Comparison of ENCODE assay signal across 17 mouse cellular contexts in genomic region chr16:19977282-19977681, GRCm38 (mm10). TPM values are rescaled to one million over a fixed set of nuclear protein-coding genes. Genes with fewer than 3 reads are reported as not detected.
DNase-seq lines count a peak whose midpoint lies in the region; ATAC-seq and TF ChIP-seq lines count a peak whose summit lies in the region.
"Had no signal": no experiment of that assay in that cellular context is flagged by ENCODE, and none has a peak within 500 bp of the region (broad histone marks: within the 10 kb centered on the region; RNA-seq: fewer than 3 reads in every experiment).

No protein-coding gene starts in this region.

- H3K4me3 ChIP-seq in heart, embryonic 15.5 days, result no peak overlapping the region
- no peak overlapping the region for H3K4me3 ChIP-seq in heart, embryonic 12.5 days
- no peak overlapping the region for H3K4me3 ChIP-seq in stomach, embryonic 16.5 days (replicated peaks; ENCODE audit: low read length)
- no peak overlapping the region for H3K4me3 ChIP-seq in stomach, postnatal 0 days (ENCODE audit: low read depth, low read length)
- H3K4me3 ChIP-seq in midbrain, embryonic 10.5 days, result no peak overlapping the region
- H3K4me3 ChIP-seq: embryonic facial prominence, embryonic 10.5 days had no signal

- TF ChIP-seq EP300 in stomach, postnatal 0 days (optimal IDR thresholded peaks at IDR 0.05), result no peak

- 65% methylated on average over 5 of the region's 5 CpGs for WGBS in heart, embryonic 15.5 days
- 69% methylated on average over 5 of the region's 5 CpGs for WGBS in heart, embryonic 12.5 days
- WGBS in stomach, embryonic 16.5 days, result 63% methylated on average over 5 of the region's 5 CpGs
- 67% methylated on average over 5 of the region's 5 CpGs for WGBS in stomach, postnatal 0 days
- WGBS in midbrain, embryonic 10.5 days, result 79% methylated on average over 5 of the region's 5 CpGs

- no peak for DNase-seq in stomach, postnatal 0 days (ENCODE audit: low spot score)
- peak; percentile 13 for DNase-seq in R1 (ENCODE audit: low read depth, low spot score)
- peak; percentile 47 for DNase-seq in naive thymus-derived CD4-positive, alpha-beta T cell, adult 2 months (ENCODE audit: low read depth)
- DNase-seq in midbrain, embryonic 10.5 days (ENCODE audit: low spot score), result no peak
- DNase-seq: adrenal gland, adult 2 months; cerebellum, adult 9-11 months; gastrocnemius, postnatal 36 days; heart, postnatal 10 days; layer of hippocampus, adult 9-11 months; lung, postnatal 4 days; right cerebral cortex, adult 18-20 months had no signal

- TF ChIP-seq CTCF in stomach, postnatal 0 days (IDR thresholded peaks at IDR 0.05; ENCODE audit: low read depth), result no peak

- H3K9ac ChIP-seq in heart, embryonic 15.5 days, result no peak overlapping the region
- no peak overlapping the region for H3K9ac ChIP-seq in heart, embryonic 12.5 days
- no peak overlapping the region for H3K9ac ChIP-seq in stomach, embryonic 16.5 days (ENCODE audit: low read length)
- no peak overlapping the region for H3K9ac ChIP-seq in stomach, postnatal 0 days (ENCODE audit: low read length)

- peak overlapping the region; percentile 19; the same call in 1 of the 2 replicates for H3K27ac ChIP-seq in heart, embryonic 15.5 days
- no peak overlapping the region for H3K27ac ChIP-seq in heart, embryonic 12.5 days (ENCODE audit: poor library complexity, severe bottlenecking)
- no peak overlapping the region for H3K27ac ChIP-seq in stomach, embryonic 16.5 days (ENCODE audit: low read length)
- no peak overlapping the region for H3K27ac ChIP-seq in stomach, postnatal 0 days (replicated peaks)
- H3K27ac ChIP-seq in midbrain, embryonic 10.5 days (replicated peaks), result no peak overlapping the region
- H3K27ac ChIP-seq: embryonic facial prominence, embryonic 10.5 days had no signal

- no peaks in the 10 kb centered on the region for H3K27me3 ChIP-seq in heart, embryonic 15.5 days
- H3K27me3 ChIP-seq in heart, embryonic 12.5 days (replicated peaks), result no peaks in the 10 kb centered on the region
- no peaks in the 10 kb centered on the region for H3K27me3 ChIP-seq in stomach, embryonic 16.5 days (ENCODE audit: control insufficient read depth, insufficient read depth, low read length)
- no peaks in the 10 kb centered on the region for H3K27me3 ChIP-seq in stomach, postnatal 0 days (ENCODE audit: control insufficient read depth, insufficient read depth, low read length)
- no peaks in the 10 kb centered on the region for H3K27me3 ChIP-seq in midbrain, embryonic 10.5 days (ENCODE audit: low read depth, poor library complexity, severe bottlenecking)
- H3K27me3 ChIP-seq: Patski had no signal

- peaks cover 9% of the 10 kb centered on the region; the same call in 1 of the 2 replicates for H3K4me1 ChIP-seq in heart, embryonic 15.5 days (replicated peaks)
- peaks cover 22% of the 10 kb centered on the region; the same call in 1 of the 2 replicates for H3K4me1 ChIP-seq in heart, embryonic 12.5 days (replicated peaks)
- peaks cover 3% of the 10 kb centered on the region; the same call in 1 of the 2 replicates for H3K4me1 ChIP-seq in stomach, embryonic 16.5 days (ENCODE audit: control insufficient read depth, insufficient read depth, low read length)
- H3K4me1 ChIP-seq in stomach, postnatal 0 days (replicated peaks; ENCODE audit: control insufficient read depth, insufficient read depth), result no peaks in the 10 kb centered on the region
- H3K4me1 ChIP-seq in midbrain, embryonic 10.5 days, result no peaks in the 10 kb centered on the region
- H3K4me1 ChIP-seq: embryonic facial prominence, embryonic 10.5 days had no signal

- H3K36me3 ChIP-seq in heart, embryonic 15.5 days, result peaks cover under 1% of the 10 kb centered on the region; the same call in 1 of the 2 replicates
- H3K36me3 ChIP-seq in heart, embryonic 12.5 days, result peaks cover 6% of the 10 kb centered on the region; the same call in 1 of the 2 replicates
- H3K36me3 ChIP-seq in stomach, embryonic 16.5 days (ENCODE audit: control insufficient read depth, insufficient read depth, low read length), result no peaks in the 10 kb centered on the region
- no peaks in the 10 kb centered on the region for H3K36me3 ChIP-seq in stomach, postnatal 0 days (ENCODE audit: control insufficient read depth, insufficient read depth, low read length)
- no peaks in the 10 kb centered on the region for H3K36me3 ChIP-seq in midbrain, embryonic 10.5 days
- H3K36me3 ChIP-seq: embryonic facial prominence, embryonic 10.5 days had no signal

- no peak overlapping the region for H3K4me2 ChIP-seq in heart, embryonic 15.5 days
- no peak overlapping the region for H3K4me2 ChIP-seq in heart, embryonic 12.5 days
- no peak overlapping the region for H3K4me2 ChIP-seq in stomach, embryonic 16.5 days (ENCODE audit: low read depth, low read length)
- no peak overlapping the region for H3K4me2 ChIP-seq in stomach, postnatal 0 days (replicated peaks; ENCODE audit: low read depth)

- no peaks in the 10 kb centered on the region for H3K9me3 ChIP-seq in heart, embryonic 15.5 days (replicated peaks)
- H3K9me3 ChIP-seq in heart, embryonic 12.5 days (replicated peaks), result peaks cover 6% of the 10 kb centered on the region; the same call in 1 of the 2 replicates
- no peaks in the 10 kb centered on the region for H3K9me3 ChIP-seq in stomach, embryonic 16.5 days (replicated peaks; ENCODE audit: control insufficient read depth, low read length)
- H3K9me3 ChIP-seq in stomach, postnatal 0 days (ENCODE audit: control insufficient read depth, low read length), result no peaks in the 10 kb centered on the region
- no peaks in the 10 kb centered on the region for H3K9me3 ChIP-seq in midbrain, embryonic 10.5 days (replicated peaks)
- H3K9me3 ChIP-seq: embryonic facial prominence, embryonic 10.5 days had no signal

- no peak for ATAC-seq in heart, embryonic 15.5 days (replicated peaks; ENCODE audit: insufficient number of reproducible peaks, insufficient read depth, low FRiP score, low read depth)
- ATAC-seq in heart, embryonic 12.5 days (ENCODE audit: insufficient number of reproducible peaks, low FRiP score), result no peak
- 0 out of 2 replicates have a peak, but pooled peaks have one; percentile 29 for ATAC-seq in stomach, embryonic 16.5 days (ENCODE audit: insufficient read depth, low FRiP score)
- ATAC-seq in stomach, postnatal 0 days (ENCODE audit: low FRiP score, low TSS enrichment), result no peak
- ATAC-seq in erythroblast, adult 5-6 weeks (replicated peaks; ENCODE audit: low FRiP score, poor library complexity, severe bottlenecking), result no peak; the same call in 1 of the 2 replicates
- ATAC-seq: Patski had no signal

RNA-seq across cellular contexts. Expression of gene Klhl6, which starts 5.6 kb away (rescaled TPM):
- polyA plus RNA-seq in heart, embryonic 15.5 days (2015; fragmentation: Nextera tagmentation; extraction: Ambion mirVana), result 15.3 and 24.6 TPM in 2 replicates
- polyA plus RNA-seq in heart, embryonic 12.5 days (2016; fragmentation: Nextera tagmentation; extraction: Ambion mirVana), result 30.0 and 32.5 TPM in 2 replicates
- polyA plus RNA-seq in stomach, embryonic 16.5 days (2015; fragmentation: Nextera tagmentation; extraction: Ambion mirVana), result 7.8 and 7.9 TPM in 2 replicates
- 2.4 and 2.7 TPM in 2 replicates for polyA plus RNA-seq in stomach, postnatal 0 days (2015; fragmentation: Nextera tagmentation; extraction: Ambion mirVana)
- 9.8 and 14.6 TPM in 2 replicates for total RNA-seq in erythroblast, adult 5-6 weeks (2015; ENCODE audit: low replicate concordance)
- total RNA-seq in erythroblast, adult 5-6 weeks (2017; ENCODE audit: low replicate concordance), result 15.8 and 27.2 TPM in 2 replicates
- 8.7 and 10.3 TPM in 2 replicates for polyA plus RNA-seq in midbrain, embryonic 10.5 days (2016; fragmentation: Nextera tagmentation; extraction: Ambion mirVana)

Comparison
In these comparisons a context has a peak if more than half of its experiments do, and no peak if none do; other contexts are left out.
1. DNase-seq: peak in R1 (single experiment) and naive thymus-derived CD4-positive, alpha-beta T cell, adult 2 months (single experiment); none in stomach, postnatal 0 days (single experiment) and midbrain, embryonic 10.5 days (single experiment).